Mouse (Mus musculus) embryo, embryonic 11 days (tissue): Measurements from ENCODE around the gene Trib3.
A peak's percentile ranks its signal among the peaks of the same experiment; 100 is the strongest.
"Not testable (repeated sequence)": the region's sequence is repeated elsewhere in the genome, so short reads cannot be mapped to it uniquely, and the experiment has no call there.

Experiments used
- DNase-seq: peaks from one replicate; pipeline ENCODE4 v3.0.0-alpha.2; 2015

Trib3 gene

GRCm38 (mm10) chr2:152343329-152344213 lies at the start of gene Trib3:
Gene Trib3, minus strand, starts transcription at chr2:152344032.
- DNase-seq = peak; percentile 88

GRCm38 (mm10) chr2:152393225-152394017 lies 49.6 kb upstream of the Trib3 start:
- DNase-seq = no peak

GRCm38 (mm10) chr2:152392786-152393185 lies 49.0 kb upstream of the Trib3 start:
- DNase-seq = peak; percentile 79

GRCm38 (mm10) chr2:152384191-152384590 lies 40.4 kb upstream of the Trib3 start:
- DNase-seq = no peak

GRCm38 (mm10) chr2:152376345-152376741 lies 32.5 kb upstream of the Trib3 start, which contains the start of gene Nrsn2:
Gene Nrsn2, minus strand, starts transcription at chr2:152376638.
- peak; percentile 57 for DNase-seq

GRCm38 (mm10) chr2:152375652-152376344 lies 32.0 kb upstream of the Trib3 start:
- peak; percentile 76 for DNase-seq

- no peak for DNase-seq
Observed at GRCm38 (mm10) chr2:152373547-152373946, 29.7 kb upstream of the Trib3 start.

GRCm38 (mm10) chr2:152372661-152373060 lies 28.8 kb upstream of the Trib3 start:
- DNase-seq = no peak

- DNase-seq = no peak
Observed at GRCm38 (mm10) chr2:152372104-152372503, 28.3 kb upstream of the Trib3 start.

- peak; percentile 77 for DNase-seq
Observed at GRCm38 (mm10) chr2:152368532-152369140, 24.8 kb upstream of the Trib3 start.

- DNase-seq = no peak
Observed at GRCm38 (mm10) chr2:152367917-152368316, 24.1 kb upstream of the Trib3 start.

- DNase-seq = peak; percentile 86
Observed at GRCm38 (mm10) chr2:152363245-152364147, 19.7 kb upstream of the Trib3 start.

- no peak for DNase-seq
Observed at GRCm38 (mm10) chr2:152361193-152361592, 17.4 kb upstream of the Trib3 start.

- no peak for DNase-seq
Observed at GRCm38 (mm10) chr2:152360271-152360775, 16.5 kb upstream of the Trib3 start.

GRCm38 (mm10) chr2:152359616-152360015 lies 15.8 kb upstream of the Trib3 start:
- DNase-seq = no peak

GRCm38 (mm10) chr2:152358977-152359376 lies 15.1 kb upstream of the Trib3 start:
- DNase-seq = not testable (repeated sequence)

GRCm38 (mm10) chr2:152357254-152357653 lies 13.4 kb upstream of the Trib3 start:
- DNase-seq = no peak

- no peak for DNase-seq
Observed at GRCm38 (mm10) chr2:152349842-152350540, 6.2 kb upstream of the Trib3 start.

GRCm38 (mm10) chr2:152349205-152349604 lies 5.4 kb upstream of the Trib3 start:
- no peak for DNase-seq

- no peak for DNase-seq
Observed at GRCm38 (mm10) chr2:152347722-152348121, 3.9 kb upstream of the Trib3 start.
